ENCODE assay signal across 9 mouse cellular contexts in genomic region chr14:13981286-13981685, GRCm38 (mm10). TPM values are rescaled to one million over a fixed set of nuclear protein-coding genes. Genes with fewer than 3 reads are reported as not detected.
DNase-seq lines count a peak whose midpoint lies in the region; ATAC-seq and TF ChIP-seq lines count a peak whose summit lies in the region.
"Had no signal": no experiment of that assay in that cellular context is flagged by ENCODE, and none has a peak within 500 bp of the region (broad histone marks: within the 10 kb centered on the region; RNA-seq: fewer than 3 reads in every experiment).

No protein-coding gene starts in this region.

- TF ChIP-seq CTCF in MEL (IDR thresholded peaks at IDR 0.05 in 2 of 3, conservative IDR thresholded peaks at IDR 0.05 in 1 of 3; ENCODE audit: control insufficient read depth in 1 of 3, insufficient read depth in 1 of 3, low read depth in 2 of 3, low read length in 3 of 3, poor library complexity in 1 of 3, severe bottlenecking in 1 of 3), result no peak
- no peak for TF ChIP-seq CTCF in cerebellum, adult 2 months (IDR thresholded peaks at IDR 0.05; ENCODE audit: borderline replicate concordance, insufficient read depth, low read depth, low read length)

- no peak overlapping the region for H3K9ac ChIP-seq in liver, embryonic 15.5 days
- H3K9ac ChIP-seq in liver, embryonic 11.5 days (ENCODE audit: low read depth, low read length), result no peak overlapping the region
- no peak overlapping the region for H3K9ac ChIP-seq in MEL (ENCODE audit: control insufficient read depth, low read depth, low read length, poor library complexity, severe bottlenecking)
- H3K9ac ChIP-seq: intestine, embryonic 15.5 days had no signal

- TF ChIP-seq RAD21 in MEL (IDR thresholded peaks at IDR 0.05; ENCODE audit: low read depth, low read length), result no peak

- H3K4me2 ChIP-seq in liver, embryonic 15.5 days, result peak overlapping the region; percentile 15; the same call in 1 of the 2 replicates
- no peak overlapping the region for H3K4me2 ChIP-seq in liver, embryonic 11.5 days
- H3K4me2 ChIP-seq: intestine, embryonic 15.5 days had no signal

- WGBS in liver, embryonic 15.5 days (ENCODE audit: insufficient replicate concordance), result 7% methylated on average over 2 of the region's 2 CpGs
- 18% methylated on average over 2 of the region's 2 CpGs for WGBS in liver, embryonic 11.5 days
- WGBS in cerebellum, adult 2 months, result 4% methylated on average over 2 of the region's 2 CpGs

- no peak overlapping the region for H3K27ac ChIP-seq in liver, embryonic 15.5 days (replicated peaks)
- no peak overlapping the region for H3K27ac ChIP-seq in liver, embryonic 11.5 days (ENCODE audit: low read depth, low read length)
- no peak overlapping the region for H3K27ac ChIP-seq in MEL (ENCODE audit: control insufficient read depth, low read depth, low read length)
- H3K27ac ChIP-seq in cerebellum, adult 2 months (ENCODE audit: insufficient read depth, low read length), result no peak overlapping the region
- H3K27ac ChIP-seq: intestine, embryonic 15.5 days had no signal

- no peaks in the 10 kb centered on the region for H3K79me2 ChIP-seq in MEL (ENCODE audit: control insufficient read depth, insufficient read depth, low read length, poor library complexity)

- H3K27me3 ChIP-seq in liver, embryonic 15.5 days, result no peaks in the 10 kb centered on the region
- no peaks in the 10 kb centered on the region for H3K27me3 ChIP-seq in liver, embryonic 11.5 days (replicated peaks; ENCODE audit: control insufficient read depth, insufficient read depth, low read length)
- H3K27me3 ChIP-seq in MEL (ENCODE audit: control insufficient read depth in 1 of 2, insufficient read depth in 2 of 2, low read length in 2 of 2), result no peaks in the 10 kb centered on the region
- H3K27me3 ChIP-seq in cerebellum, adult 2 months (ENCODE audit: control insufficient read depth, insufficient read depth, low read length), result no peaks in the 10 kb centered on the region
- H3K27me3 ChIP-seq: intestine, embryonic 15.5 days had no signal

- ATAC-seq in liver, embryonic 15.5 days (ENCODE audit: insufficient read depth), result no peak
- ATAC-seq in liver, embryonic 11.5 days (replicated peaks; ENCODE audit: low FRiP score), result no peak
- ATAC-seq in megakaryocyte, adult 5-6 weeks (ENCODE audit: poor library complexity, severe bottlenecking), result peak; percentile 98
- ATAC-seq: intestine, embryonic 15.5 days had no signal

- no peak for DNase-seq in liver, embryonic 11.5 days (ENCODE audit: low spot score)
- peak; percentile 23 for DNase-seq in MEL (ENCODE audit: low read depth, low spot score)
- peak; percentile 28 to 60 for DNase-seq in cerebellum, adult 2 months
- DNase-seq in layer of hippocampus, adult 9-10 months (ENCODE audit: low spot score), result no peak
- DNase-seq in heart, postnatal 14 days, result no peak

- no peak for TF ChIP-seq EP300 in MEL (IDR thresholded peaks at IDR 0.05; ENCODE audit: low read depth in 1 of 2, low read length in 2 of 2)

- intact Hi-C loops in heart, postnatal 14 days (cut with DNase I), result no loop called here

- no peaks in the 10 kb centered on the region for H3K4me1 ChIP-seq in liver, embryonic 15.5 days (replicated peaks)
- H3K4me1 ChIP-seq in liver, embryonic 11.5 days (replicated peaks; ENCODE audit: control insufficient read depth, insufficient read depth, low read length), result no peaks in the 10 kb centered on the region
- H3K4me1 ChIP-seq in MEL (ENCODE audit: control insufficient read depth in 1 of 2, insufficient read depth in 2 of 2, low read length in 2 of 2), result peaks cover 0 to 2% of the 10 kb centered on the region in 2 experiments; a peak in 2 of 4 replicates
- peaks cover 6% of the 10 kb centered on the region; the same call in 1 of the 2 replicates for H3K4me1 ChIP-seq in cerebellum, adult 2 months (ENCODE audit: control insufficient read depth, insufficient read depth, low read length)
- H3K4me1 ChIP-seq: intestine, embryonic 15.5 days had no signal

- H3K36me3 ChIP-seq in liver, embryonic 15.5 days (replicated peaks), result no peaks in the 10 kb centered on the region
- no peaks in the 10 kb centered on the region for H3K36me3 ChIP-seq in liver, embryonic 11.5 days (ENCODE audit: control insufficient read depth, insufficient read depth, low read length)
- H3K36me3 ChIP-seq in MEL (ENCODE audit: control insufficient read depth in 1 of 2, insufficient read depth in 2 of 2, low read length in 2 of 2), result no peaks in the 10 kb centered on the region
- H3K36me3 ChIP-seq: intestine, embryonic 15.5 days had no signal

- no peak overlapping the region for H3K4me3 ChIP-seq in liver, embryonic 15.5 days (replicated peaks)
- no peak overlapping the region for H3K4me3 ChIP-seq in liver, embryonic 11.5 days (ENCODE audit: low read depth, low read length)
- H3K4me3 ChIP-seq in MEL (ENCODE audit: control insufficient read depth in 1 of 2, insufficient read depth in 1 of 2, low read depth in 2 of 2, low read length in 2 of 2), result no peak overlapping the region
- H3K4me3 ChIP-seq in cerebellum, adult 2 months (replicated peaks; ENCODE audit: insufficient read depth, low read depth, low read length), result no peak overlapping the region
- H3K4me3 ChIP-seq: erythroblast, embryonic 14.5 days; intestine, embryonic 15.5 days had no signal

- TF ChIP-seq POLR2A in MEL (IDR thresholded peaks at IDR 0.05; ENCODE audit: control insufficient read depth in 1 of 2, insufficient read depth in 1 of 2, low read depth in 1 of 2, low read length in 2 of 2, poor library complexity in 1 of 2), result no peak
- TF ChIP-seq POLR2A in cerebellum, adult 2 months (IDR thresholded peaks at IDR 0.05; ENCODE audit: borderline replicate concordance, insufficient read depth, low read length), result no peak

- no peaks in the 10 kb centered on the region for H3K9me3 ChIP-seq in liver, embryonic 15.5 days (replicated peaks)
- H3K9me3 ChIP-seq in liver, embryonic 11.5 days (ENCODE audit: control insufficient read depth, low read length), result no peaks in the 10 kb centered on the region
- no peaks in the 10 kb centered on the region for H3K9me3 ChIP-seq in MEL (replicated peaks; ENCODE audit: insufficient read depth, low read length)
- H3K9me3 ChIP-seq: intestine, embryonic 15.5 days had no signal

TF ChIP-seq in MEL, 35 proteins besides CTCF, POLR2A, EP300 and RAD21:
- TF ChIP-seq KAT2A (conservative IDR thresholded peaks at IDR 0.05; ENCODE audit: low read depth, low read length), result no peak
- no peak for TF ChIP-seq ZMIZ1 (IDR thresholded peaks at IDR 0.05; ENCODE audit: low read depth, low read length)
- TF ChIP-seq MAX (IDR thresholded peaks at IDR 0.05; ENCODE audit: low read length), result no peak
- TF ChIP-seq BHLHE40 (IDR thresholded peaks at IDR 0.05; ENCODE audit: borderline replicate concordance, low read depth, low read length), result no peak
- TF ChIP-seq GABPA (IDR thresholded peaks at IDR 0.05; ENCODE audit: low read depth, low read length), result no peak
- TF ChIP-seq JUND (IDR thresholded peaks at IDR 0.05; ENCODE audit: low read depth, low read length), result no peak
- TF ChIP-seq POLR2AphosphoS2 (IDR thresholded peaks at IDR 0.05; ENCODE audit: low read length), result no peak
- TF ChIP-seq MAFK (IDR thresholded peaks at IDR 0.05; ENCODE audit: borderline replicate concordance, low read depth, low read length), result no peak
- no peak for TF ChIP-seq USF2 (IDR thresholded peaks at IDR 0.05; ENCODE audit: borderline replicate concordance in 1 of 2, insufficient read depth in 1 of 2, low read depth in 1 of 2, low read length in 2 of 2)

RNA-seq across cellular contexts. Expression of gene Thoc7, which starts 19.6 kb away (rescaled TPM):
- 63.4 and 72.1 TPM in 2 replicates for polyA plus RNA-seq in liver, embryonic 15.5 days (2015; fragmentation: Nextera tagmentation; extraction: Ambion mirVana)
- polyA plus RNA-seq in liver, embryonic 11.5 days (2014; fragmentation: Nextera tagmentation; extraction: Ambion mirVana), result 178 and 191 TPM in 2 replicates
- 121 and 126 TPM in 2 replicates for total RNA-seq in MEL (2012; rRNA removed)
- 10 to 100 TPM in 1 of 2 experiments, not detected in 1; 85.8 TPM for polyA plus RNA-seq in MEL (2012; ENCODE audit: insufficient read depth in 1 of 2, insufficient read length in 2 of 2, low read depth in 1 of 2, low replicate concordance in 2 of 2, missing spikeins in 1 of 2)
- polyA plus RNA-seq in cerebellum, adult 2 months (2012; rRNA removed), result 109 and 116 TPM in 2 replicates
- 200 and 258 TPM in 2 replicates for total RNA-seq in megakaryocyte, adult 5-6 weeks (2015)
- total RNA-seq in megakaryocyte, adult 5-6 weeks (2017), result 223 and 268 TPM in 2 replicates
- total RNA-seq in heart, postnatal 14 days (2021), result 100 to 1,000 TPM in 1 of 2 experiments, 10 to 100 TPM in 1; 93.5 to 102 TPM

RNA-seq across cellular contexts. Expression of gene Atxn7, which starts 20.0 kb away (rescaled TPM):
- polyA plus RNA-seq in liver, embryonic 15.5 days (2015; fragmentation: Nextera tagmentation; extraction: Ambion mirVana), result 0.94 and 1.5 TPM in 2 replicates
- 3.0 and 4.0 TPM in 2 replicates for polyA plus RNA-seq in liver, embryonic 11.5 days (2014; fragmentation: Nextera tagmentation; extraction: Ambion mirVana)
- total RNA-seq in MEL (2012; rRNA removed), result 2.3 and 2.7 TPM in 2 replicates
- 1 to 10 TPM in 1 of 2 experiments, not detected in 1; 7.7 TPM for polyA plus RNA-seq in MEL (2012; ENCODE audit: insufficient read depth in 1 of 2, insufficient read length in 2 of 2, low read depth in 1 of 2, low replicate concordance in 2 of 2, missing spikeins in 1 of 2)
- 24.0 and 24.9 TPM in 2 replicates for polyA plus RNA-seq in cerebellum, adult 2 months (2012; rRNA removed)
- total RNA-seq in megakaryocyte, adult 5-6 weeks (2015), result 20.1 and 23.6 TPM in 2 replicates
- total RNA-seq in megakaryocyte, adult 5-6 weeks (2017), result 21.3 and 21.5 TPM in 2 replicates
- total RNA-seq in heart, postnatal 14 days (2021), result 10 to 100 TPM; 16.7 to 17.9 TPM

Comparison
In these comparisons a context has a peak if more than half of its experiments do, and no peak if none do; other contexts are left out.
1. DNase-seq: peak in MEL (single experiment) and cerebellum, adult 2 months (2 of 2); none in liver, embryonic 11.5 days (single experiment), layer of hippocampus, adult 9-10 months (single experiment) and heart, postnatal 14 days (0 of 2).